Mouse (Mus musculus): ENCODE measurements around the gene Mrpl17.

The Mrpl17 gene

DNA sequence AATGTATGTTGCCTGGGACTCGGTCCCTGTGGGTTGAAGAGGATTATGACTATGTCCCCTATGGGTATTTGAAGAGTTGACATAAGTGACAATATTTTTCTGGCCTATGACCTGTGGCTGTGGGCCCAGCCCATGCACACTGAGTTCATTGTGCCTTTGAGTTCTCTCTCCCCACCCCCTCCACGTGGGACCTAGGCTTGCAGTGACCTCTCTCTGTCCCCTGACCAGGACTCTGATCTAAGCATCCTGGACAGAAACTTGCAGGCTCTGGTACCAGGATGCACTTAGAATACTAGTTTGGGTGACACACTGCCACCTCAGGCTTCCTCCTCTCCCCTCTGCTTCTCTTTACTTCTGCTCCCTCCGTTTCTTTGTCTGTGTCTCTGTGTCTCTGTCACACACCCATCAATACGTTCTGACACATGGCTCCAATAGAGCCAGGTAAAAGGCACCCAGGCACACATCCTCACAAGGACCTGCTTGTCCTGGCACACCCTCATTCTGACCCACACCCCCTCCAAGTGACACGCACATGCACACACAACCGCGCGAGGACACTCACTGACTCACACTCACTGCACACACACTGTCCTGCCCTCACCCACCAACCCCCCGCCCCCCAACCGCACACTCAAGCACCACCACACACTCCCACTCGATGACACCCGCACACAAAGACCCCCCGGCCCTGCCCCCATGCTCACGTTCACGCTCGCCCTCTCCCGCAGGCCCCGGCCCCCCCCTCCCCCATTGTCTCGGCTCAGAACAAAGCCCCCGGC is 24.2 kb downstream of the Mrpl17 start:
- DNase-seq (ENCODE audit: low spot score in 2 of 2), result no peak

DNA sequence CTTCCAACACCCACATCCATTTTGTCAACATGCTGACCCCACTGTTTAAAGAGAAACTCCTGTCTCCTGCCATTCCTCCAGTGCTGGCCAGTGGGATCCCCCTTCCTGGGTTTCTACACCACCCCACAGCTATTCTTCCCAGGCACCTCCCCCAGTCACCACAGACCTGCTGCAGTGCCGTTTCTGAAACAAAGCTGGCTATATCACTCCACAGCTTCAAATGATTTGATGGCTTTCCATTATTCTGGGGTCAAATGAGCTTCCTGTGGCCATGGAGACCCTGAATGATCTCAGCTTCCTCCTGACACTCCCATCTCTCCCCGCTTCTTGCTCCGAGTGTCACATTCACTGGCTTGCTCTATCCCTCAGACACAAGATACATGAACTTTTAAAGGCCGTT is 26.3 kb downstream of the Mrpl17 start:
- DNase-seq (ENCODE audit: low spot score in 2 of 2), result no peak

DNA sequence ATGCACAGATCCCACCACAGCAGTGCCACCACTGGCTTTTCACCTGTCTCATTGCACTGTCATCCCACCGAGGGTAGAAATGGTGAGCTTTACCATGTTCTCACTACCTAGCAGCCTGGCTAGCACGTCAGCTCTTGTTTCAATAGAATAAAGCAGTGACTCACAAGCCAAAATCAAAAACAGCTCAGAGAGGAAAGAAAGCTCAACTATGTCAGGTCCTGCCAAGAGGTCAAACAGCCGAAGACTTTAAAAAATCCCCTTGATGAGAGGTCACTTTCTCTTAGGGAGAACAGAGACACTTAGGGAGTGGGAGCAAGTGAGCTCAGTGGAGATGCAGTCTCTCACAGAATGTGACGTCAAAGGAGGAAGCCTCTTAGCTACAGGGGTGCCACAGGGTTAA is 27.0 kb downstream of the Mrpl17 start:
- DNase-seq (ENCODE audit: low spot score in 2 of 2), result no peak

DNA sequence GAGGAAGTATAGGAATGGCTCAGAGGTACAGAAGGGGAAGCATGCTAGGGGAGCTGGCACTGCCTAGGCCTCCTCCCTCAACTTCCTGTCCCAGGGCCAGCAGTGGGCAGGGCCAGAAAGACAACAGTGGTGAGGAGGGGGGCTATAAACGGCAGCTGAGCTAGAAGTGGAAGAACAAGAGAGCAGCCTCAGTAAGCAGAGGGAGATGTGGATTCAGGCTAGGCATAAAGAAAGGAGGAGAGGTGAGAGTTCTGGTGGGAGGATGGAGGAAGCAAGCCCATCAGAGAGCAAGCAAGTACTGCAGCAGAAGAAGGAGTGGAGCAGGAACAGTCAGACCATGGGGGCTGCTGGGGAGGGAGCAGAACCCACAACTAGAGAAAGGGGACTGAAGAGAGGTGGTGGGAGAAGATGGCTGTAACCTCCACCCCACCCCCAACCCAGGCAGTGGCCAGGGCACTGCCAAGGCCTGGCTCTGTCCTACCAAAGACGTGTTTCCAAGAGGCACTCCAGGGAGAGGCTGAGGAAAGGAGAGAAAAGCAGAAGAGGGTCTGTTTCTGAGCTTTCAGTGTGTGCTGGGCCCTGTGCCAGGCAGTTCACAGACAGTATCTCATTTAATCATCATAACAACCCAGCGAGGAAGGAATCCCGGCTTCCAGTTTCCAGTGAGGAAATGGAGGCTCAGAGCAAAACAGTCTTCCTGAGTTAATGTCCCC is 32.2 kb downstream of the Mrpl17 start:
- DNase-seq (ENCODE audit: low spot score in 2 of 2), result no peak

DNA sequence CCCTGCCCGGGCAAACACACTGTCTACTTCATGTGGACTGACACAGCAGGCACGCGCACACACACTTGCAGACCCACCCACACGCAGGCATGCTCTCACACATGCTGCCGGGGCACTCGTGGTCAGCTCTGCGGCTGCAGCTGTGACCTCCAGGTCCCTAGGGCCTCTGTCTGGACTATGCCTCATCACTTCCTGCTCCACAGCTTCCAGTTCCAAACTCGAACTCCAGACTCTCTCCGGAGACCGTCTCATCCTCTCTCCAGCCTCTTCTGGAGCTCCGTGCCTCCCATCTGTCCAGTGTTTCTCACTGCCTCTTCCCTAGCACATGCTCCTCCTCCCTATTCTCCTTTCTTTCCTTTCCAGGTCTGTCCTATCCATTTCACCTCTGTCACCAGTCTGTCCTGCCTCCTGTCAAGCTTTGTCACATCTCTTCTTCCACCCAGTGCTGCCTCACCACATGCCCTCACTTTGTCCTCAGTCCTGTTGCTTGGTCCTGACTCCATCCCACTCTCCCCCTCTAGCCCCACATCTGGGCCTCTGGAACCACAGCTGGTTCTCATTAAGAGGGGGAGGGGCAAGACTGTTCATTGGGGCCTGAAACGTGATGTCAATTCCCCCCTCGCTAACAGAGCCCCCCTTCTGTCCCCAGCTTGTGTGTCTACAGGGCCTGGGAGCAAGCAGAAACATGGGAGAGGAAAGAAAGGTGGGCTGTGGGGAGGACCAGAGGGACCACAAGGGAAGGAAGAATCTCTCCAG is 32.9 kb downstream of the Mrpl17 start:
- no peak for DNase-seq (ENCODE audit: low spot score in 2 of 2)

DNA sequence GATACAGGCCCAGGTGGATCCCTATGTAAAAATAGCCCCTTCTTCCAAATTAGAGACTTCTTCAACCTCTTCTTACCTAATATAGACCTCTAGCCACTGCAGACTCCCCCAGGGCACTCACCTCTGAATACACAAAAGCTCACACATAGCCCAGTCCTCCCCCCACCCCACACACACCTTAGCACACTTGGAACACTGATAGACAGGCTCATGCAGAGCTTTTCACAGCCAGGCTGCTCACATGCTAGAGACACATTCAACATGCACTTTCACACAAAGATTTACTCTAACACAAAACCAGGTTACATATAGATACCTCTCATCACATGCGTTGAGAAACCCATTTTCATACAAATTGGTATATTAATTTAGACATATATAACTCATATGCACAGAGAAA is 33.6 kb downstream of the Mrpl17 start:
- no peak for DNase-seq (ENCODE audit: low spot score in 2 of 2)

DNA sequence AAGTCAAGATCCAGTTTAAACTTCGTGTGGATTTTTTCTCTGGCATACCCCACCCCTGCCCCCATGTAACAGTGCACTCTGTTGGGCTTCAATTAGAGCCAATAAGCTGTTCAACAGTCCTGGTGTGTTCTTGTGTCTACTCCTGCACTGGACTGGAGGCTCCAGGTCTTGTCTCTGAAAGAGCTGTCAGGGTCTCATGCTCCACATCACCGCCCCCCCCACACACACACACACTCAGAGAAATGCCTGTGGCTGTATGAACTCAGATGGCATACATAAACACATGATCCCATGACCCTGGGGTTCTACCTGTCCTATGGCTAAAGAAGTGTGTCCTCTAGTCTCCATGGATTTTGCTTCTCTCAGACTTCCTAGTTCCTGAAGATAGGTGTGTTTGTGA is 34.9 kb downstream of the Mrpl17 start:
- no peak for DNase-seq (ENCODE audit: low spot score in 2 of 2)

DNA sequence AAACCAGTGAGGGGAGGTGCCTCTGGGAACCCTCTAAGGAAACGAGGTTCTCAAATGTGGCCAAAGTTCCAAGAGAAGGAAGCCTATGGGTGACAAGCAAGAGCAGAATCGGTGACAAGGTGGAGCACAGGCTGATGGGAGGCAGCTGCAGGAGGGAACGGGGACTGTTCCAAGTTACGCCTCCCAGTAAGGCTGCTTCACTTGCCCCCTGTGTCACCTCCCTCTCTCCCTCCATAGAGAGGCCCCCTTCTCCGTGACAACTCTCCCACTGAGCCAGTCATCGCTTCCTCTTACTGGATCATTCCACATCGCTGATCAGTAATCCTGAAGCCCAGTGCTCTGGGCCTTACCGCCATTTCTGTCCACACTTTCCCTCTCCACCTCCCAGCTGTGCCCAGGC is 36.2 kb downstream of the Mrpl17 start:
- DNase-seq (ENCODE audit: low spot score in 2 of 2), result no peak

DNA sequence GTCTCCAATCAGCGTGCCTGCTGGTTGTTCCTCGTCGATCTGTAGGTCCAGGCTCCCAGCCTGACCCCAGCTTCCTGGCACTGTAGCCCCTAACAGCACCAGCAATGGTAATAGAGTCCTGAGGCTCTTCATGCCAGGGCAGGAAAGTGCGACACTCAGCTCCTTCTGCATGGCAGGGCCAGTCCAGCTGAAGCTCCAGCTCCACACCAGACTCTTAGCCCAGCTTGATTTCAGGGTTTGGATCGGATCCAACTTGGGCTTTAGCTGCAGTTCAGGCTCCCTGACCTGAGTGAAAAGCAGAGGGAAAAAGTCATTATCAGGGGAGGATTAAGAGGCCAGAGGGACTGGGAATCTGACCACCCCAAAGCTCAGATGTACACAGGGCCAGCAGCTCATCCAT is 37.9 kb downstream of the Mrpl17 start:
- no peak for DNase-seq (ENCODE audit: low spot score in 2 of 2)

DNA sequence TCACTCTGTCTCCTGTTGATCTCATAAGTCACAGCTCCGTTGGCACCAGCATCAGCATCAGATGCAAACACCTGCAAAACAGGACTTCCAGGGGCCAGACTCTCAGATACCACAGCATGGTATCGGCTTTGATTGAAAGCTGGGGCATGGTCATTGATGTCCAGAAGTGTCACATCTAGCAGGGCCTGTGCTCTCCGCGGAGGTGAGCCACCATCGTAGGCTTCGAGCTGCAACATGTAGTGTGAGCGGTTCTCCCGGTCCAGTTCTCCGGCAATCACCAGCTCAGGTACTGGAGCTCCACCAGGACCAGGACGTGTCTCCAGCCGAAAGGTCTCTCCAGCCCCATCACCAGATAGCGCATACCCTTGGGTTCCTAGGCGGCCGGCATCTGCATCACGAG is 38.6 kb downstream of the Mrpl17 start:
- no peak for DNase-seq (ENCODE audit: low spot score in 2 of 2)

DNA sequence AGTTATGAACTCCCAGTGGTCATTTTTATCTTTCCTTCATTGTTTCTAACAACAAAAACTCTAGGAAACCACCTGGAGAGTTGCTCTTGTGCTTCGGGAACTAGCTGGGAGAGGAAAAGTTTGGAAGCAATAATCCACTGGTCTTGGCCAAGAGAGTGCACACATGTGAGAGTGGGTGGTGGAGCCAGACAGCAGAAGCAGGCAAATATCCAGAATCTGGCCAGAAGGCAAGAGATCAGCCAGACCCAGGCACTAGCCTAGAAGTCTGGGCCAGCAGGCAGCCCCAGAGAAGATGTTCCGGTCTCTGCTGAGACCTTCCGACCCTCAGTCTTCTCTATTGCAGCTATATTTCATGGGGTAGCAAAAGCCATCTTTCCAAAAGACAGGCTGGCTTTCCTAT is 40.9 kb downstream of the Mrpl17 start:
- DNase-seq (ENCODE audit: low spot score in 2 of 2), result no peak

DNA sequence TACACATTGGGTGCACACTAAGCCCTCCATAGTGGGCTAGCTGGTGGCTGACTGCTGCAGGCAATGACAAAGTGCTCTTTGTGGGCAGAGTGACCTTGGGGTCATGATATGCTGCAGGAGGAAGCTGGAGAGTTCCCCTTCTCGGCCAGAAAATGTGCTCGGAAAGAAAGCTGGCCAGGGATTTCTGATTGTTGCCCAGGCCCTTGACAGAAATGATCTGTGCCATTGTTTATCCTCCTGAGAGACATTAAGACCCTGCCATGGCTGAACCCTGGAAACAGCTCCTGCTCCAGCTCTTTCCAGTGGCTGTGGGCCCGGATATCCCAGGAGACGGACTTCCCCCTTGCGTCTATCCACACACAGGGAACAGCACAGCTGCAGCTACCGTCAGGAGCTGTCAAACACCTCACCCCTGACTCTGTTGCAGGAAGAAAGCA is 43.2 kb downstream of the Mrpl17 start:
- no peak for DNase-seq (ENCODE audit: low spot score in 2 of 2)

DNA sequence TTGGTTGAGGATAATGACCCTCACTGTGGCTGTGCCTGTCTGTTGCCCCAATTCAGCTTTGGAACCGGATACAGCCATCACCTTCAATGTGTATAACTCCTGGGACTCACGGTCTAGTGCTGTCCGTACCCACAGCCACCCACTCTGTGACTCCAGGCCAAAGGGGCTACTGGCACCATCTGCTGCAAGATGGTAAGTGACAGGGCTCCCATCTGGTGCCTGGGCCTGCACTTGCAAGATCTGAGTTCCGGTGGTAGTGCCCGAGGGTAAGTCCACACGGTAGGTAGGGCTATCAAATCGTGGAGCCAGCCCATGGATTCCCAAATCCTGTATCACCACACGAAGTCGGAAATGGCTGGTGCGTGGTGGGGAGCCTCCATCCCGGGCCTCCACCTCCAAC is 46.6 kb downstream of the Mrpl17 start:
- DNase-seq (ENCODE audit: low spot score in 2 of 2), result no peak

DNA sequence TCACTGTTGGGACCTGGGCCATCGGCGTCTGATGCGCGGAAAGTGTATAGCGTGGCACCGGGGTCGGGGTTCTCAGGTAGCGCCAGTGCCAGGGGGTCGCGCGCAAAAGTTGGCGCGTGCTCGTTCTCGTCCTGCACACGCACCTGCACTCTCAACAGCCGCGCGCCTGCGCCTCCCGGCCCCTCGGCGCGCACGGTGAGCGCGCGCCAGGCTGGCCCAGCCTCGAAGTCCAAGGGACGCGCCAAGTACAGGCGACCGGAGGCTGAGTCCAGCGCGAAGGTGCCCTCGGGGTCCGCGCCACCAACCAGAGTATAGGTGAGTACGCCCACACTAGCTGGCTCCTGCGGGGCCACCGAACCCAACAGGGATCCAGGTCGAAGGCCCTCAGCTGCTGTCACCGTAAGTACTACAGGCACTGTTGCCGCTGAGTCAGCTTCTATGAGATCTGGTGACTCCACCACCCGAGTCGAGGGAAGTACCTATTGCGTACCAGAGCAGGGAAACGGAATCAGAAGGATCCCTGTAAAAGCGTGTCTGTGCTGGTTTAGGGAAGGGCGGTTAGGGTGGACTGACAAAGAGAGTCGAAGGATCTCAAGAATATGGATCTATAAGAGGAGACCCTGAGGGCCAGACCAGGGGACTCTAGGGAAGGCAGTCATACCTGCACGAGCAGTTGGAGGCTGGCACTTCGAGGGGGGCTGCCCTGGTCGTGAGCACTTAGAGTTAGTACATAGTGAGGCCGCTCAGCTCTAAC is 48.2 kb downstream of the Mrpl17 start:
- DNase-seq (ENCODE audit: low spot score in 2 of 2), result no peak

DNA sequence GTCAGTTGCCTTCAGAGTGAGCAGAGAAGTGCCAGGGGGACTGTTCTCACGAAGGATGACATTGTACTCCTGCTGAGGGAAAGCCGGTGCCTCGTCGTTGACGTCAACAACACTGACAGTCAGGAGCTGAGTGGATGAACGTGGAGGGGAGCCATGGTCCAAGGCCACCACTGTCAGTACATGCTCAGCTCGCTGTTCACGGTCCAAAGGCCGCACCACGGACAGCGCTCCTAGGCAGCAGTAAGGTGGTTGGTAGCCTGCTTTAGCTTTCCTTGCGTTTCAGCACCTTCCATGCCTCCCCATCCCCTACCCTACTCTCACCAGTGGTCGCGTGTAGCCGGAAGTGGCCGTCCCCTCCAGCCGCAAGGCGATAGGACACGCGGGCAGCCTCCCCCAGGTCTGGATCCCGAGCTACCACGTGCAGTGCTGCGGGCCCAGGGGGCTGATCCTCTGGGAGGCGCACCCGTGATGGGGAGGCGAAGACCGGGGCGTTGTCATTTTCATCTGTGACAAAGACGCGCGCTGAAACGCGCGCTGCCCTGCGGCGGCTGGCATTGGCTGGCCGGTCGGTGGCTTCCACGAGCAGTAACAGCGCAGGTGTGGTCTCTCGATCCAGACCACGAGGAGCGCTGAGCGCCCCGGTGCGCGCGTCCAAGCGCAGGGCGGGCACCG is 49.0 kb downstream of the Mrpl17 start:
- DNase-seq (ENCODE audit: low spot score in 2 of 2), result no peak

DNA sequence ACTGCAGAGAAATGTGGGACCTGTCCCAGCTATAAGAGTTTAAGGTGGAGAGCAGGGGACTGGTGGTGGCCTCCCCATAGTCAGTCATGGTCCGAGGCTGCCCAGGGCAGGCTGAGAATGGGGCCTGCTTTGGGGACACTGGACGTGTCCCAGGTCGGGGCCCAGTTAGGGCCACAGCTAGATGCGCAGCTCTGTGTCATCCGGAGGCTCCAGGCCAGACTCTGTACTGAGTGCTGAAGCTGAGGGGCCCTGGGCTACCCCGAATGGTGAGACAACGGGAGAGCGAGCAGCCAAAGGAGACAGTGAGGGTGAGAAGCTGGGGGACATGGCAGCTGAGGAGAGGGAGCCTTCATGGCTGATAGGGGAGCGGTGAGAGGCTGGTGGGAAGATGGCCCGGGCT is 57.6 kb downstream of the Mrpl17 start:
- no peak for DNase-seq (ENCODE audit: low spot score in 2 of 2)
